Comparison of ENCODE assay signal across 33 mouse cellular contexts in genomic region chr10:24213297-24213696, GRCm38 (mm10). TPM values are rescaled to one million over a fixed set of nuclear protein-coding genes. Genes with fewer than 3 reads are reported as not detected.
"Had no signal": no experiment of that assay in that cellular context is flagged by ENCODE, and none has a peak within 500 bp of the region (broad histone marks: within the 10 kb centered on the region; RNA-seq: fewer than 3 reads in every experiment).

No protein-coding gene starts in this region.

- H3K36me3 ChIP-seq: heart, embryonic 13.5 days; heart, embryonic 15.5 days; hindbrain, embryonic 10.5 days; hindbrain, embryonic 12.5 days; hindbrain, embryonic 13.5 days; hindbrain, embryonic 15.5 days; intestine, embryonic 15.5 days; kidney, embryonic 15.5 days had no signal

- H3K27me3 ChIP-seq: heart, embryonic 13.5 days; heart, embryonic 15.5 days; hindbrain, embryonic 12.5 days; hindbrain, embryonic 15.5 days; intestine, embryonic 15.5 days; kidney, embryonic 15.5 days had no signal

- H3K4me3 ChIP-seq: heart, embryonic 13.5 days; heart, embryonic 15.5 days; hindbrain, embryonic 10.5 days; hindbrain, embryonic 12.5 days; hindbrain, embryonic 13.5 days; hindbrain, embryonic 15.5 days; intestine, embryonic 15.5 days; kidney, embryonic 15.5 days; layer of hippocampus, adult 2 months; left cerebral cortex, adult 2 months had no signal

- DNase-seq: heart, postnatal 10 days; heart, postnatal 14 days; heart, postnatal 36 days; heart, postnatal 4 days; kidney, adult 11 months; kidney, adult 18-20 months; kidney, adult 2 months; kidney, adult 8-10 months; kidney, adult 9 months; kidney, postnatal 10 days; kidney, postnatal 25 days; kidney, postnatal 36 days; layer of hippocampus, adult 9-11 months; layer of hippocampus, postnatal 36 days had no signal

- H3K4me2 ChIP-seq: heart, embryonic 11.5 days; heart, embryonic 13.5 days; heart, embryonic 15.5 days; hindbrain, embryonic 12.5 days; hindbrain, embryonic 13.5 days; hindbrain, embryonic 14.5 days; hindbrain, embryonic 15.5 days; intestine, embryonic 15.5 days; kidney, embryonic 15.5 days had no signal

- H3K9ac ChIP-seq: heart, embryonic 13.5 days; heart, embryonic 15.5 days; hindbrain, embryonic 12.5 days; hindbrain, embryonic 13.5 days; hindbrain, embryonic 14.5 days; hindbrain, embryonic 15.5 days; intestine, embryonic 15.5 days; kidney, embryonic 15.5 days had no signal

- ATAC-seq: hindbrain, embryonic 16.5 days; hindbrain, postnatal 0 days; inflammation-experienced regulatory T-cells, adult 6 months; intestine, embryonic 15.5 days; intestine, embryonic 16.5 days; intestine, postnatal 0 days had no signal

- H3K27ac ChIP-seq: heart, embryonic 13.5 days; heart, embryonic 15.5 days; hindbrain, embryonic 10.5 days; hindbrain, embryonic 12.5 days; hindbrain, embryonic 13.5 days; hindbrain, embryonic 14.5 days; hindbrain, embryonic 15.5 days; hindbrain, postnatal 0 days; intestine, embryonic 15.5 days; kidney, embryonic 15.5 days; kidney, postnatal 0 days; layer of hippocampus, adult 2 months; left cerebral cortex, adult 2 months had no signal

- H3K4me1 ChIP-seq: hindbrain, embryonic 12.5 days; hindbrain, embryonic 13.5 days; hindbrain, embryonic 15.5 days; kidney, embryonic 15.5 days had no signal

- H3K9me3 ChIP-seq: heart, embryonic 13.5 days; heart, embryonic 15.5 days; hindbrain, embryonic 10.5 days; hindbrain, embryonic 12.5 days; hindbrain, embryonic 13.5 days; hindbrain, embryonic 15.5 days; intestine, embryonic 15.5 days; kidney, embryonic 15.5 days had no signal

RNA-seq across cellular contexts. Expression of gene Moxd1, which starts 10.0 kb away (rescaled TPM):
- total RNA-seq: hematopoietic stem cell, adult 5-6 weeks had no signal
- polyA plus RNA-seq: inflammation-experienced regulatory T-cells, adult 6 months had no signal
